Mouse (Mus musculus) heart, adult 8-10 months (tissue): ENCODE data around the gene Bcor. TPM values are rescaled to one million over a fixed set of nuclear protein-coding genes. Genes with fewer than 3 reads are reported as not detected.

Experiments used
- DNase-seq: peaks from one replicate; pipeline ENCODE4 v3.0.0; 2022; ENCODE audit warnings: low spot score
- total RNA-seq, 4 experiments: library from RNA; stranded (reverse); gene quantifications; 2 replicates each; pipeline ENCODE4 v1.2.4; 2022

Gene Bcor
- total RNA-seq, 4 experiments from 2014 or later, result 18.7 to 23.4 (median 20.5) TPM

- no peak for DNase-seq
Observed at GRCm38 (mm10) chrX:12151269-12151995, 8.7 kb downstream of the Bcor start.

- DNase-seq, result no peak
Observed at GRCm38 (mm10) chrX:12150425-12150824, 9.7 kb downstream of the Bcor start.

GRCm38 (mm10) chrX:12146263-12146662, 13.9 kb downstream of the Bcor start:
- DNase-seq, result no peak

GRCm38 (mm10) chrX:12142832-12143231, 17.3 kb downstream of the Bcor start:
- DNase-seq, result no peak

GRCm38 (mm10) chrX:12140086-12140740, 19.9 kb downstream of the Bcor start:
- DNase-seq, result no peak

GRCm38 (mm10) chrX:12138266-12138665, 21.9 kb downstream of the Bcor start:
- DNase-seq, result no peak

GRCm38 (mm10) chrX:12137121-12137521, 23.0 kb downstream of the Bcor start:
- no peak for DNase-seq

- DNase-seq, result no peak
Observed at GRCm38 (mm10) chrX:12136261-12137101, 23.7 kb downstream of the Bcor start.

- DNase-seq, result no peak
Observed at GRCm38 (mm10) chrX:12135121-12136111, 24.7 kb downstream of the Bcor start.

GRCm38 (mm10) chrX:12134541-12134940, 25.6 kb downstream of the Bcor start:
- DNase-seq, result no peak

GRCm38 (mm10) chrX:12133836-12134431, 26.2 kb downstream of the Bcor start:
- no peak for DNase-seq

GRCm38 (mm10) chrX:12133178-12133835, 26.8 kb downstream of the Bcor start:
- no peak for DNase-seq

GRCm38 (mm10) chrX:12132541-12133177, 27.5 kb downstream of the Bcor start:
- DNase-seq, result no peak

GRCm38 (mm10) chrX:12129828-12130809, 30.0 kb downstream of the Bcor start:
- no peak for DNase-seq

GRCm38 (mm10) chrX:12129230-12129629, 30.9 kb downstream of the Bcor start:
- no peak for DNase-seq

GRCm38 (mm10) chrX:12128165-12129083, 31.7 kb downstream of the Bcor start:
- no peak for DNase-seq

- no peak for DNase-seq
Observed at GRCm38 (mm10) chrX:12127799-12128164, 32.4 kb downstream of the Bcor start.
